Mouse (Mus musculus) ES-E14 (cell line): ENCODE measurements around the gene Scn11a. TPM values are rescaled to one million over a fixed set of nuclear protein-coding genes. Genes with fewer than 3 reads are reported as not detected.

Experiments used
- DNase-seq: peaks from one replicate; pipeline ENCODE4 v3.0.0-alpha.2; 2013; ENCODE audit warnings: low read depth, low spot score
- H3K27ac ChIP-seq: 2 replicates; pipeline ENCODE4 v1.5.1; 2012; ENCODE audit warnings: low read depth, mild to moderate bottlenecking, low read length, moderate library complexity, mixed read lengths; ENCODE audit not compliant: poor library complexity, insufficient read depth, severe bottlenecking
- H3K36me3 ChIP-seq: 2 replicates; pipeline ENCODE4 v1.6.1; 2012; ENCODE audit warnings: mild to moderate bottlenecking, low read length, moderate library complexity, mixed read lengths; ENCODE audit not compliant: control insufficient read depth, poor library complexity, insufficient read depth, severe bottlenecking
- H3K4me1 ChIP-seq, 2 experiments: fragments of 150-350 bp in 1 of 2; sonication (generic) in 1 of 2; 2 replicates each; pipeline ENCODE4 v1.6.1; 2012; ENCODE audit warnings: low read length in 2 of 2, mild to moderate bottlenecking in 1 of 2, mixed read lengths in 1 of 2; ENCODE audit not compliant: control insufficient read depth in 2 of 2, insufficient read depth in 2 of 2, poor library complexity in 1 of 2
- H3K4me3 ChIP-seq, 2 experiments: fragments of 150-350 bp in 1 of 2; sonication (generic) in 1 of 2; 2 replicates each; pipeline ENCODE4 v1.5.1; 2012; ENCODE audit warnings: low read length in 2 of 2, low read depth in 1 of 2, mild to moderate bottlenecking in 1 of 2, mixed read lengths in 1 of 2; ENCODE audit not compliant: insufficient read depth in 1 of 2, poor library complexity in 1 of 2, severe bottlenecking in 1 of 2
- H3K9ac ChIP-seq: 2 replicates; pipeline ENCODE4 v1.6.1; 2012; ENCODE audit warnings: low read depth, mild to moderate bottlenecking, low read length, mixed read lengths; ENCODE audit not compliant: poor library complexity, insufficient read depth, severe bottlenecking
- H3K9me3 ChIP-seq: fragments of 150-350 bp; sonication (generic); 2 replicates; pipeline ENCODE4 v1.6.1; 2012; ENCODE audit warnings: low read depth, mild to moderate bottlenecking, low read length; ENCODE audit not compliant: control insufficient read depth, insufficient read depth
- CHD2 ChIP-seq: IDR thresholded peaks from 2 replicates; pipeline ENCODE4 v1.6.1; 2014; ENCODE audit warnings: mild to moderate bottlenecking, low read depth, low read length, inconsistent platforms
- HCFC1 ChIP-seq: IDR thresholded peaks from 2 replicates; pipeline ENCODE4 v1.6.1; 2012; ENCODE audit warnings: low read length, inconsistent platforms, borderline replicate concordance; ENCODE audit not compliant: insufficient read depth
- MAFK ChIP-seq: IDR thresholded peaks from 2 replicates; pipeline ENCODE4 v1.6.1; 2014; ENCODE audit warnings: mild to moderate bottlenecking, low read depth, low read length, inconsistent platforms; ENCODE audit not compliant: insufficient read depth
- ZC3H11A ChIP-seq: IDR thresholded peaks from 2 replicates; pipeline ENCODE4 v1.6.1; 2012; ENCODE audit warnings: low read depth, mild to moderate bottlenecking, inconsistent platforms, low read length, borderline replicate concordance
- ZNF384 ChIP-seq: IDR thresholded peaks from 2 replicates; pipeline ENCODE4 v1.6.1; 2012; ENCODE audit warnings: low read depth, low read length, inconsistent platforms
- in situ Hi-C, 2 experiments: fragments of 600-800 bp; cut with MboI; formaldehyde crosslinking; loops; one replicate each; pipeline ENCODE4 v1.15.1; 2025; ENCODE audit warnings: low sequenced_read_pairs in 2 of 2, inconsistent platforms in 1 of 2; ENCODE audit not compliant: unreplicated experiment in 2 of 2
- total RNA-seq: library from RNA; depleted of rRNA; stranded (reverse); fragments of 300-350 nt; gene quantifications from 2 replicates; pipeline ENCODE4 v1.2.3, GENCODE M21; 2012

Gene Scn11a
- total RNA-seq, 1 experiment = 0.18 TPM

DNA sequence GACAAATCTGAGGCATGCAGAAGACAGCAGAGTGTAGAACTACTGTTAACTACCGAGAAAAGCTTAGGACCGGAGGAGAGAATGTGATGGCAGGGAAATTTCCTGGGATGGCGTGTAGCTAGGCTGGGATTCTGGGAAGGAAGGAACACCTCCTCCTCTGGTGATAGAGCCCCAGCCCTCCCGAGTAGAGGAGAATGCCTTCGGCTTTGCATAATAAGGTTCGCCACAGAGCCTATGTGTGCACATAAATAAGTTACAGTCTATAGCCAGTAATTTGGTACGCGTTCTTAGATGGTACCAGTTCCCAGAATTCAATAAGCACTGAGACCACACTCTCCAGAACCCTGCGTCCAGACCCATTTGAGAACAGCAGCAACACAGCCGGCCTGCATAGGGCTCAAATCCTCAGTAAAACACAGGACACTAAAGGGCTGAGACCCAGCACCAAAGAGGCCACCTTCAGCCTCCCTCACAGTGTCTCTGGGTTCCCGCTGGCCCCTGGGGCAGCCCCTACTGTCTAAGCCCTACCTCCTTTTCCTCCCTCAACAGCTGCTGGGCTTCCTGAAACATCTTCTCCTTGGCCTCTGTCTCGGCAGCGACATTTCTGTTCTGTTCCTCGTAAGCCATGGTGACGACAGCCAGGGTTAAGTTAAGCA, 21.3 kb downstream of the Scn11a start:
- no peak overlapping the region for H3K9ac ChIP-seq
- H3K36me3 ChIP-seq = no peaks in the 10 kb centered on the region
- in situ Hi-C loops = no loop called here
- no peaks in the 10 kb centered on the region for H3K9me3 ChIP-seq
- H3K27ac ChIP-seq = no peak overlapping the region
- DNase-seq = no peak
- H3K4me1 ChIP-seq = no peaks in the 10 kb centered on the region
- TF ChIP-seq ZNF384 (no peak), HCFC1 (no peak), ZC3H11A (no peak), CHD2 (no peak), MAFK (no peak)
- H3K4me3 ChIP-seq = no peak overlapping the region

DNA sequence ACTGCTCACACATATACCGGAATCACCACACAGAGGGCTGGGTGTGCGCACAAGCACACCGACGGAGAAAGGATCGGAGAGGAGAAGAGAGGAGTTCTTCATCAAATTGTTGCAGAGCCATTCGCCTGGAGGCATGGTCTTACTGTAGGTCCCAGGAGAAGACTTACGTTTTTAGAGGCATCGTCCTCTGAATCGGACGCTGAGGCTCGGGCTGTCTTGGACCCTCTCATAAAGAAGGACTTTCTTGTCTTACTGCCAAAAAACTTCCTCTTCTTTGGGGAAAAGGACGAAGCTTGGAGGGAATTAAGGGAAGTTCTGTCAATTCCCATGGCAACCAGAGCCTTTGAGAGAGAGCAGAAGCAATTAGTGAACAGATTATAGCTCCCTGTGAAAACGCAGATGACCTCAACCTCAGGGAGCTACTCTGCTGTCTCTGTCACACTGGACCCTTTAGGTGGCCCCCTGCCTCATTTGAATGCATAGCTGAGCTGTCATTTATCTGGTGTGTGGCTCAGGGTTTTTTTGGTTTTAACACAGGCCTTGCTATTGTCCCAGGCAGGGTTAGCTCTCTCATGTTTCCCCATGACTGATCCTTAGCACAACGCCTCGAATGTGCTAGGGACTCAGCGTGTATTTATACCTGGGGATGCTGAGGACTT, 22.0 kb downstream of the Scn11a start:
- no peak for DNase-seq
- Histone ChIP-seq H3K9me3 (no peaks in the 10 kb centered on the region), H3K36me3 (no peaks in the 10 kb centered on the region), H3K9ac (no peak overlapping the region), H3K4me1 (no peaks in the 10 kb centered on the region), H3K4me3 (no peak overlapping the region), H3K27ac (no peak overlapping the region)
- TF ChIP-seq MAFK = no peak
- TF ChIP-seq CHD2 = no peak
- TF ChIP-seq ZC3H11A = no peak
- no peak for TF ChIP-seq HCFC1
- no peak for TF ChIP-seq ZNF384
- in situ Hi-C loops = no loop called here

DNA sequence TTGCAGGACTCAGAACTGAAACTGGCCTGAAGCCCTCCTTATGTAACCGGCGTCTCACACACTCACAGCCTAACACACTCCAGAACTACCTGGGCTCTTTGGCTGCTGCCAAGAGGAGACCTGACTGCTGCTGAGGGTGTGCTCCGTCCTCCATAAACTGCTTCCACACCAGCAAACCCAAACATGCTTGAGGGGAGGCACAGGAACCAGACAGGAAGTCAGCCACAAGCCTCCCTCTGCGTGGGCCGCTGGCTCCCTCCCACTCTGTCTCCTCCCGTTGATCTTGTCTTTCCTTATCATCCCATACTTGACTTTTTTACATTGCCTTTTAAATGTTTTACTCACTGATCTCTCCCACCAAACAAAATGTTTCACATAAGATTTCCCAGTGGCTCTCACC, 23.8 kb downstream of the Scn11a start:
- Histone ChIP-seq H3K9me3 (no peaks in the 10 kb centered on the region), H3K4me3 (no peak overlapping the region), H3K9ac (no peak overlapping the region), H3K4me1 (no peaks in the 10 kb centered on the region), H3K27ac (no peak overlapping the region), H3K36me3 (no peaks in the 10 kb centered on the region)
- in situ Hi-C loops = no loop called here
- TF ChIP-seq HCFC1 (no peak), ZNF384 (no peak), MAFK (no peak), CHD2 (no peak), ZC3H11A (no peak)
- no peak for DNase-seq

DNA sequence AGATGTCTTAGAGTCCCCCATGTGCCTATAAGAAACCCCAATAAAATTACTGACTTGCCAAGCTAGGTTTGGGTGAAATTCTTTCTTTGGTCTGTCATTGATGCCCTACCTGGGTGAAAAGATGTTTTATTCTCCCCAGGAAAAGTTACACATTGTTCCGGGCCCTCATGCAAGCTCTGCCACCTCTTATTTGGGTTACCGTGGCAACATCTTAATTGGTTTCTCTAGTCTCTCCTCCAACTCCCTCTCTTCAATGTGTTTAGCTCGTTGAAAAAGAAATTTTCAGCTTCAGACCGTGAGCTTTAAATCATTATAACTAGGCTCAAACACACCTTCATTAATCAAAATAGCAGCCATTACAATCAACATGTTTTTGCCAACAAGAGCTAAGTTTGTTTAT, 28.5 kb downstream of the Scn11a start:
- Histone ChIP-seq H3K9ac (no peak overlapping the region), H3K36me3 (no peaks in the 10 kb centered on the region), H3K4me3 (no peak overlapping the region), H3K4me1 (no peaks in the 10 kb centered on the region), H3K27ac (no peak overlapping the region), H3K9me3 (no peaks in the 10 kb centered on the region)
- TF ChIP-seq ZNF384 (no peak), HCFC1 (no peak), MAFK (no peak), CHD2 (no peak), ZC3H11A (no peak)
- in situ Hi-C loops = no loop called here
- DNase-seq = no peak
